Comparison of ENCODE assay signal across 23 mouse cellular contexts in the genomic region with DNA sequence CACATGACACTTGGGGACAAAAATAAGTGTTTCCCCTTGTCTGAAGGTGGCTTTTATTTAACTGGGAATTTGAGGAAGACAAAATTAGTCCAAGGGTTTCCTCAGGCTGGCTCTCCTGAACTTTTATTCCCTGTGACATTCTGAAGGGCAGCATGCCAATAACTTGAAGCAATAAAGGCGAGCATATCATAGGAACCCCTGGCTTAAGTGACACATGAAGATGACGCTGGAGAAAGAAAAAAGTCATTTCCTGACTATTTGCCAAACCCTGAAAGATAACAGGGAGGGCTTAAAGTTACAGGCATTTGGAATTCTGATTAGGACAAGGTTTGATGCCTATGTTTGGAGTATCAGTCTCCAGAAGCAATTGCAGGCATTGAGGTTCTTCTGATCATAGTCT. TPM values are rescaled to one million over a fixed set of nuclear protein-coding genes. Genes with fewer than 3 reads are reported as not detected.
DNase-seq lines count a peak whose midpoint lies in the region; ATAC-seq and TF ChIP-seq lines count a peak whose summit lies in the region.
"Had no signal": no experiment of that assay in that cellular context is flagged by ENCODE, and none has a peak within 500 bp of the region (broad histone marks: within the 10 kb centered on the region; RNA-seq: fewer than 3 reads in every experiment).

No protein-coding gene starts in this region.

- DNase-seq in adrenal gland, adult 2 months, result peak; percentile 46
- DNase-seq in adrenal gland, postnatal 25 days, result no peak
- DNase-seq in lung, embryonic 14.5 days, result peak; percentile 52
- DNase-seq in lung, postnatal 4 days, result no peak
- DNase-seq: adrenal gland, postnatal 36 days; cerebellum, adult 18-20 months; cerebellum, adult 9-10 months; gastrocnemius, postnatal 10 days; gastrocnemius, postnatal 36 days; heart, postnatal 36 days; kidney, adult 18-20 months had no signal

- no peak overlapping the region for H3K4me3 ChIP-seq in heart, embryonic 13.5 days
- no peak overlapping the region for H3K4me3 ChIP-seq in heart, embryonic 11.5 days (ENCODE audit: low read depth, low read length)
- H3K4me3 ChIP-seq in heart, embryonic 16.5 days (ENCODE audit: low read length), result no peak overlapping the region
- H3K4me3 ChIP-seq in heart, embryonic 12.5 days, result no peak overlapping the region
- H3K4me3 ChIP-seq in lung, embryonic 14.5 days (ENCODE audit: low read depth, low read length), result no peak overlapping the region
- H3K4me3 ChIP-seq: forebrain, embryonic 10.5 days; forebrain, embryonic 13.5 days had no signal

- WGBS in heart, embryonic 13.5 days, result 19% methylated on average over 2 of the region's 2 CpGs
- 45% methylated on average over 2 of the region's 2 CpGs for WGBS in heart, embryonic 11.5 days (ENCODE audit: insufficient replicate concordance)
- 17% methylated on average over 2 of the region's 2 CpGs for WGBS in heart, embryonic 16.5 days
- WGBS in heart, embryonic 12.5 days, result 31% methylated on average over 2 of the region's 2 CpGs
- WGBS in lung, embryonic 14.5 days, result 25% methylated on average over 2 of the region's 2 CpGs

- H3K4me2 ChIP-seq in heart, embryonic 13.5 days, result no peak overlapping the region
- no peak overlapping the region for H3K4me2 ChIP-seq in heart, embryonic 11.5 days
- no peak overlapping the region for H3K4me2 ChIP-seq in heart, embryonic 16.5 days (ENCODE audit: low read depth, low read length)
- no peak overlapping the region for H3K4me2 ChIP-seq in heart, embryonic 12.5 days
- H3K4me2 ChIP-seq in lung, embryonic 14.5 days, result no peak overlapping the region
- H3K4me2 ChIP-seq: forebrain, embryonic 13.5 days; hindbrain, embryonic 14.5 days had no signal

- H3K27ac ChIP-seq in heart, embryonic 13.5 days (replicated peaks), result peak overlapping the region; percentile 67
- H3K27ac ChIP-seq in heart, embryonic 11.5 days (ENCODE audit: low read depth, low read length), result no peak overlapping the region
- H3K27ac ChIP-seq in heart, embryonic 16.5 days (ENCODE audit: low read length), result peak overlapping the region; percentile 85
- no peak overlapping the region for H3K27ac ChIP-seq in heart, embryonic 12.5 days (ENCODE audit: poor library complexity, severe bottlenecking)
- no peak overlapping the region for H3K27ac ChIP-seq in lung, embryonic 14.5 days (ENCODE audit: low read depth)
- H3K27ac ChIP-seq: forebrain, embryonic 10.5 days; forebrain, embryonic 13.5 days; hindbrain, embryonic 14.5 days; hindbrain, postnatal 0 days had no signal

- no peak overlapping the region for H3K9ac ChIP-seq in heart, embryonic 13.5 days
- H3K9ac ChIP-seq in heart, embryonic 11.5 days (ENCODE audit: low read depth, low read length), result no peak overlapping the region
- H3K9ac ChIP-seq in heart, embryonic 16.5 days (ENCODE audit: low read length), result no peak overlapping the region
- H3K9ac ChIP-seq in heart, embryonic 12.5 days, result no peak overlapping the region
- H3K9ac ChIP-seq in lung, embryonic 14.5 days, result no peak overlapping the region
- H3K9ac ChIP-seq: forebrain, embryonic 13.5 days; hindbrain, embryonic 14.5 days had no signal

- no peak for ATAC-seq in heart, embryonic 13.5 days (ENCODE audit: extremely low read depth, insufficient number of reproducible peaks, low FRiP score, low TSS enrichment)
- no peak for ATAC-seq in heart, embryonic 11.5 days (replicated peaks; ENCODE audit: insufficient number of reproducible peaks, low FRiP score, low TSS enrichment)
- no peak for ATAC-seq in heart, embryonic 16.5 days (replicated peaks; ENCODE audit: extremely low read depth, insufficient read depth, low FRiP score)
- no peak for ATAC-seq in heart, embryonic 12.5 days (ENCODE audit: insufficient number of reproducible peaks, low FRiP score)
- ATAC-seq in lung, embryonic 14.5 days (ENCODE audit: insufficient read depth), result no peak
- ATAC-seq: activated CD4-positive, CD25-positive, alpha-beta regulatory T cell, adult 4 months; forebrain, embryonic 13.5 days; forebrain, embryonic 16.5 days; hindbrain, postnatal 0 days; inflammation-experienced regulatory T-cells, adult 6 months; intestine, embryonic 16.5 days had no signal

- H3K9me3 ChIP-seq in heart, embryonic 13.5 days, result no peaks in the 10 kb centered on the region
- H3K9me3 ChIP-seq in heart, embryonic 11.5 days (replicated peaks; ENCODE audit: control insufficient read depth, low read length), result no peaks in the 10 kb centered on the region
- no peaks in the 10 kb centered on the region for H3K9me3 ChIP-seq in heart, embryonic 16.5 days (replicated peaks; ENCODE audit: control insufficient read depth, low read length)
- peaks cover 6% of the 10 kb centered on the region; the same call in 1 of the 2 replicates for H3K9me3 ChIP-seq in heart, embryonic 12.5 days (replicated peaks)
- no peaks in the 10 kb centered on the region for H3K9me3 ChIP-seq in lung, embryonic 14.5 days (ENCODE audit: low read depth, low read length)
- H3K9me3 ChIP-seq: forebrain, embryonic 10.5 days; forebrain, embryonic 13.5 days had no signal

- no peak for TF ChIP-seq CTCF in lung, embryonic 14.5 days (IDR thresholded peaks at IDR 0.05; ENCODE audit: low read depth)

- no peaks in the 10 kb centered on the region for H3K36me3 ChIP-seq in heart, embryonic 13.5 days
- no peaks in the 10 kb centered on the region for H3K36me3 ChIP-seq in heart, embryonic 11.5 days (ENCODE audit: control insufficient read depth, insufficient read depth, low read length)
- H3K36me3 ChIP-seq in heart, embryonic 16.5 days (ENCODE audit: control insufficient read depth, insufficient read depth), result peaks cover 4% of the 10 kb centered on the region
- H3K36me3 ChIP-seq in heart, embryonic 12.5 days, result no peaks in the 10 kb centered on the region
- no peaks in the 10 kb centered on the region for H3K36me3 ChIP-seq in lung, embryonic 14.5 days (ENCODE audit: insufficient read depth)
- H3K36me3 ChIP-seq: forebrain, embryonic 10.5 days had no signal

- H3K27me3 ChIP-seq in heart, embryonic 13.5 days (replicated peaks), result no peaks in the 10 kb centered on the region
- H3K27me3 ChIP-seq in heart, embryonic 11.5 days (ENCODE audit: control insufficient read depth, insufficient read depth, low read length), result no peaks in the 10 kb centered on the region
- H3K27me3 ChIP-seq in heart, embryonic 16.5 days (ENCODE audit: control insufficient read depth, insufficient read depth, low read length), result no peaks in the 10 kb centered on the region
- no peaks in the 10 kb centered on the region for H3K27me3 ChIP-seq in heart, embryonic 12.5 days (replicated peaks)
- no peaks in the 10 kb centered on the region for H3K27me3 ChIP-seq in lung, embryonic 14.5 days (ENCODE audit: insufficient read depth, low read length)
- H3K27me3 ChIP-seq: forebrain, embryonic 13.5 days had no signal

- H3K4me1 ChIP-seq in heart, embryonic 13.5 days, result peaks cover 20% of the 10 kb centered on the region
- H3K4me1 ChIP-seq in heart, embryonic 11.5 days (ENCODE audit: control insufficient read depth, insufficient read depth, low read length), result peaks cover 6% of the 10 kb centered on the region; the same call in 1 of the 2 replicates
- peaks cover 12% of the 10 kb centered on the region for H3K4me1 ChIP-seq in heart, embryonic 16.5 days (ENCODE audit: control insufficient read depth, insufficient read depth, low read length)
- peaks cover 9% of the 10 kb centered on the region for H3K4me1 ChIP-seq in heart, embryonic 12.5 days (replicated peaks)
- no peaks in the 10 kb centered on the region for H3K4me1 ChIP-seq in lung, embryonic 14.5 days (ENCODE audit: insufficient read depth)
- H3K4me1 ChIP-seq: forebrain, embryonic 10.5 days; forebrain, embryonic 13.5 days had no signal

RNA-seq across cellular contexts. Expression of a gene that starts 16.4 kb away (rescaled TPM):
- total RNA-seq in adrenal gland, adult 2 months (2021), result 10 to 100 TPM; 32.0 to 35.3 TPM
- 26.5 and 27.1 TPM in 2 replicates for polyA plus RNA-seq in adrenal gland, adult 2 months (2012; rRNA removed)
- total RNA-seq in adrenal gland, postnatal 25 days (2021), result 31.1 and 43.3 TPM in 2 replicates
- 6.0 and 6.4 TPM in 2 replicates for polyA plus RNA-seq in heart, embryonic 13.5 days (2015; fragmentation: Nextera tagmentation; extraction: Ambion mirVana)
- polyA plus RNA-seq in heart, embryonic 11.5 days (2014; fragmentation: Nextera tagmentation; extraction: Ambion mirVana), result 6.2 and 8.3 TPM in 2 replicates
- 7.9 and 8.8 TPM in 2 replicates for polyA plus RNA-seq in heart, embryonic 16.5 days (2015; fragmentation: Nextera tagmentation; extraction: Ambion mirVana)
- 8.9 and 9.3 TPM in 2 replicates for polyA plus RNA-seq in heart, embryonic 12.5 days (2016; fragmentation: Nextera tagmentation; extraction: Ambion mirVana)
- polyA plus RNA-seq in lung, embryonic 14.5 days (2014; fragmentation: Nextera tagmentation; extraction: Ambion mirVana), result 9.6 and 10.3 TPM in 2 replicates

RNA-seq across cellular contexts. Expression of a gene that starts 20.3 kb away (rescaled TPM):
- 1 to 10 TPM; 5.1 to 5.3 TPM for total RNA-seq in adrenal gland, adult 2 months (2021)
- 0.65 and 1.1 TPM in 2 replicates for polyA plus RNA-seq in adrenal gland, adult 2 months (2012; rRNA removed)
- total RNA-seq in adrenal gland, postnatal 25 days (2021), result 3.6 and 4.2 TPM in 2 replicates
- 5.3 and 6.8 TPM in 2 replicates for polyA plus RNA-seq in heart, embryonic 13.5 days (2015; fragmentation: Nextera tagmentation; extraction: Ambion mirVana)
- polyA plus RNA-seq in heart, embryonic 11.5 days (2014; fragmentation: Nextera tagmentation; extraction: Ambion mirVana), result 2.3 and 5.1 TPM in 2 replicates
- polyA plus RNA-seq in heart, embryonic 16.5 days (2015; fragmentation: Nextera tagmentation; extraction: Ambion mirVana), result 11.0 and 11.2 TPM in 2 replicates
- 6.0 and 6.6 TPM in 2 replicates for polyA plus RNA-seq in heart, embryonic 12.5 days (2016; fragmentation: Nextera tagmentation; extraction: Ambion mirVana)
- polyA plus RNA-seq in lung, embryonic 14.5 days (2014; fragmentation: Nextera tagmentation; extraction: Ambion mirVana), result 1.7 and 2.1 TPM in 2 replicates
- polyA plus RNA-seq: inflammation-experienced regulatory T-cells, adult 6 months had no signal

RNA-seq across cellular contexts. Expression of a gene that starts 42.8 kb away (rescaled TPM):
- total RNA-seq in adrenal gland, adult 2 months (2021), result 10 to 100 TPM; 39.4 to 46.2 TPM
- 10.7 and 11.2 TPM in 2 replicates for polyA plus RNA-seq in adrenal gland, adult 2 months (2012; rRNA removed)
- 52.2 and 62.0 TPM in 2 replicates for total RNA-seq in adrenal gland, postnatal 25 days (2021)
- 27.3 and 30.6 TPM in 2 replicates for polyA plus RNA-seq in heart, embryonic 13.5 days (2015; fragmentation: Nextera tagmentation; extraction: Ambion mirVana)
- polyA plus RNA-seq in heart, embryonic 11.5 days (2014; fragmentation: Nextera tagmentation; extraction: Ambion mirVana), result 35.6 and 36.7 TPM in 2 replicates
- 54.7 and 55.7 TPM in 2 replicates for polyA plus RNA-seq in heart, embryonic 16.5 days (2015; fragmentation: Nextera tagmentation; extraction: Ambion mirVana)
- 37.7 and 41.5 TPM in 2 replicates for polyA plus RNA-seq in heart, embryonic 12.5 days (2016; fragmentation: Nextera tagmentation; extraction: Ambion mirVana)
- 44.5 and 46.4 TPM in 2 replicates for polyA plus RNA-seq in lung, embryonic 14.5 days (2014; fragmentation: Nextera tagmentation; extraction: Ambion mirVana)

Comparison
In these comparisons a context has a peak if more than half of its experiments do, and no peak if none do; other contexts are left out.
1. DNase-seq: peak in adrenal gland, adult 2 months (single experiment) and lung, embryonic 14.5 days (single experiment); none in adrenal gland, postnatal 25 days (single experiment) and lung, postnatal 4 days (0 of 2).
2. H3K27ac ChIP-seq: peak in heart, embryonic 13.5 days (single experiment) and heart, embryonic 16.5 days (single experiment); none in heart, embryonic 11.5 days (single experiment), heart, embryonic 12.5 days (single experiment) and lung, embryonic 14.5 days (single experiment).